Mouse (Mus musculus) kidney, postnatal 36 days (tissue): ENCODE data around the gene Esp8.
"Not testable (repeated sequence)": the region's sequence is repeated elsewhere in the genome, so short reads cannot be mapped to it uniquely, and the experiment has no call there.

Experiments
- DNase-seq, 2 experiments: peaks; one replicate each; pipeline ENCODE4 v3.0.0; 2021 to 2022; ENCODE audit warnings: mixed read lengths in 2 of 2

Gene Esp8

DNA sequence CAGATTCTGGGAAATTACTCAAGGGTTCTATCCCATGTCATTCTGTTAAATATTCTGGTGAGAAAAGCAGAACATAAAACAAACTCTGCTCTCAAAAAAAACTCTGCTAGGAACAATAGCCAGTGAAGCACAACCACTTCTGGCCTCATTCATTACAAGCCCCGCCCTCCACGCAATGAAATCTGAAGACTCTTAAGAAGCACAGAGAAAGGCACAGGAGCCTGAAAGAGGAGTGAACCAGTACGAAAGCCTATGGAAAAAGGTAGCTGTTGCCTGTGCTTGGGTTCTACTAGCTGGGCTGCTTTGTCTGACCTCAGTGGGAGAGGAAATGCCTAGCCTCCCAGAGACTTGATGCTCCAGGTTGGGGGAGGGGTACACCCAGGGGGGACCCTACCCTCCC, at the start of gene Esp8:
Gene Esp8 (plus strand): TSS at position 205 of the 400 bp plus-strand sequence.
- DNase-seq = no peak

DNA sequence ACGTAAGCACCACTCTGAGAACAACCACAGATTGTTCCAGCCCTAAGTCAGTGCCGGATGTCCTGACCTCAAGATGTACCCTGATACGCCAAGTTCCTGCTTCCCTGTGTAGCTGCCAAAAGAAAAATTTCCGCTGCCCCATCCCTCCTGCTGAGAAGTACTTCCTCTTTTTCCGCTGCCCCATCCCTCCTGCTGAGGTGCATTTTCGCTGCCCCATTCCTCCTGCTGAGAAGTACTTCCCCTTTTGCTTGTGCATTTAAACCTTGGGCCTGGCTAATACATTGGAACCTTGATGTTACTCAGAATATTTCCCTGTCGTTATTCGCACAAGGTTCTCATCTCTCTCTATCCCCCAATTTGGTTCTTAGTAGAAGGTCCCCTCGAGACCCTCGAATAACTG, 36.3 kb upstream of the Esp8 start:
- not testable (repeated sequence) for DNase-seq

DNA sequence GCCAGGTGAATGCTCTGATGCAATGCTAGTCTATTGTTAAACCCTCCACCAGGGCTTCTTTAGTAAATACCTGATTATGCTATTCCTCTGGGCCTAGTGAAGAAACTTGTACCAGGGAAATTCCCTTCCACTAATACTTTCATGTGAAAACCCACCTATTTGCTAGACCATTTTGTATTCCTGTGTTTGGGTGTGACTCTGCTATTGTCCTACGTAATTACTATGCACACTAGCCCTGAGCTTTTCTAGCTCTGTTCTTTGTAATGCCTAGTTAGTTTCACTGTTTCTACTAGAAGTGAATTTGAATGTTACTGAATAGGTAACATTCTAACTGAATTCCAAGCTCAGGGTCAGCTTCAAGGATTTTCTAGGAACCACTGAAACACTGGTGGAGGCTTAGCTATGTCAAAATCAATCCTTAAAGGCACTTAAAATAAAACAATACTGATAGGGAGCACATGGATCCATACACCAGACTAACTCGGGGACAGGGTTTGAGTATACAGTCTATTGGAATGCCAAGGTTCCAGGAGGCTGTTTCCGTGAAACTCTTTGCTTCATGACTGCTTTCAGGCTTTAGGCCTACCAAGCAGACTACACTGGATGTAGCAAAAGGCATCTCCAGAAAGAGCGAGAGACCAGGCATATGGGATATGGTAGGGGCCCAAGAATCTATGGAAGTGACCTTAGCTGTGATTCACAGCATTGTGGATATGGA, 24.2 kb upstream of the Esp8 start:
- not testable (repeated sequence) for DNase-seq

DNA sequence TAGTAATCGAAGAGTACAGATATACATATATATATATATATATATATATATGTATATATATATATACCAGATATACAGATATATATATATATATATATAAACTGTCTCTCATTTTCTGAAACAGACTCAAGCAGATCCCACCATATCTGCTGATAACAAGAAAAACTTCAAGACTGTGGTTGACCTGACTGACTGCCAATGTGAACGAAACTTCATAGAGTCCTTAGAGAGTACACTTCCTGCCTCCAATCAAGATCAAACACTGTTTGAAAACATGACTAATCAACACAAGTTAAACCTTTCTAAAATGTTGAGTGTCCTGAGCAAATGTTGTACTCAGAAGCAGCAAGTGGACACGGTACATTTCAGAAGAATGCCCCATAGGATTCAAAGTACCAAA, 10.0 kb downstream of the Esp8 start:
- DNase-seq = no peak

DNA sequence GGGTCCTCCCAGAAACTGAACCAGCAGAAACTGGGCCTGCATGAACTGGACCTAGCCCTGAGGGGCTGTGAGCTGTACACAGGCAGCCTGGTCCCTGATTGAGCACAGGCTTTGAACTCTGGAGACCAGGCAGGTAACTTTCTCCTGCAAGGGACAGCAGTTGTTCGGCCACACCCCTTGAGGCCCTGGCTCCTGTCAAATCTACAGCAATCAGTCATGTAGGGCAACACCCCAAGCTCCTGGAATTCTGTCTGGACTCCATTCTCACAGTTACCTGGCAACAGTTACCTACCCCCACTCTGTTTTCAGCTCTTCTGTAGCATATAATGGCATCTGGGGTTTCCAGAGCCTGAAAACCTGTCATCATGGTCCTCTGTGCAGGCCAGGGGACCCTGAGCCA, 11.3 kb downstream of the Esp8 start:
- no peak for DNase-seq

DNA sequence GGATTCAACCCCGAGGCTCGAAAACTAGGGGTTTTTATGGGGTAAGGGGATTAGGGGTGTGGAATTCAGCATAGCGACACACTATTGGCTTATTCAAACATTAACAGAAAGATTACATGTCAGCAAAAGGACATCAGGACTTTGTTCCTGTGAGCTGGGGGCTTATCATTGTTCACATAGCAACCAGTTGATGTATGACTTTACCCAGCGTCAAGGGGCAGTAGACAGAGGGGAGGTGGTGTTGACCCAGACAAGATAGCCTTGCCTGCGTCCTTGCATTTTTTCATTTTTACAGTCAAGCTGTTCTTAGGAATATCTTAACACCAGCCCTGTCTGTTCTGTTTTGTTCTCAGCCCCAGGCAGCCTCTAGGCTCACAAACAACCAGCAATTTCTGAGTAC, 27.2 kb downstream of the Esp8 start:
- not testable (repeated sequence) for DNase-seq

DNA sequence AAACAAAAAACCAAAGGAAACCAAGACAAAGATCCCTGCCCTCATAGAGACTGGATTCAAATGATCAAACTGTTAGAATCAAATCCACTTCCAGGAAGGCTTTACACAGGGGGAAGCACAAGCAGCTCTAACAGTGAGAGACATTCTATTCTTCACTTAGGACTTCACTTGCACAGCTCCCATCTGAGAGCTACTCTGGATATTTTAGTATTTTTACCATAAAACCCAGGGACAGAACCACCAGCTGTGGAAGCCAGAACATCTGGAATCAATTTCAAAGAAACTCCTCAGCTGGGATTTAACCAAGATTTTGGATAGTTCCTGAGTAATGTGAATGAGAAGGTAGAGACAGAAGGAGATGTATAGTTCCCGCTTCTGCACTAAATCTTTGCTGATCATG, 33.6 kb downstream of the Esp8 start:
- DNase-seq = no peak

DNA sequence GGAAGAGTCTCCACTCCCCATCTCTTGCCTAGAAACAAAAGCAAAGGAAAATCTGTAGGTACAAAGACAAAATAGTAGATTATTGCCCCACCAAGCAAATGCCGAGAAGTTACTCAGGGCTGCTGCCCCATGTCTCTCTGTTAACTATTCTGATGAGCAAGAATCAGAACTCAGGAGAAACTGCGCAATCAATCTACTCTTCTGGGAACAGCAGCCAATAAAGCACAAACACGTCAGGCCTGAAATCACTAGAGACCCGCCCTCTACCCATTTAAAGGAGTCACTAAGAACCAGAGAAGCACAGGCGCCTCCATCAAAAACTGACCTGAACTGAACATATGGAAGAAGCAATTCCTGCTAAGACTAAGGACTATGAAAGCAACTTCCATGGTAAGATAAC, 41.4 kb downstream of the Esp8 start, which contains the start of gene Esp6:
Gene Esp6 (plus strand): TSS at position 301 of the 400 bp plus-strand sequence.
- no peak for DNase-seq
